Mouse (Mus musculus) liver, embryonic 14 days (tissue): ENCODE results near the gene Wfdc15b. TPM values are rescaled to one million over a fixed set of nuclear protein-coding genes. Genes with fewer than 3 reads are reported as not detected.

Experiments used
- polyA plus RNA-seq: library from polyadenylated mRNA; depleted of rRNA; stranded (reverse); fragments of >200 nt; gene quantifications from 2 replicates; pipeline ENCODE4 v1.2.3, GENCODE M21; 2012; rRNA removed

The Wfdc15b gene
- 0.12 TPM in 1 of 2 replicates, not detected in the other for polyA plus RNA-seq

GRCm38 (mm10) chr2:164221522-164221921 lies at the start of gene Wfdc15b:
TSS of gene Wfdc15b (minus strand) at chr2:164221660.

GRCm38 (mm10) chr2:164256540-164256939 lies 35.1 kb upstream of the Wfdc15b start, which contains the start of gene Svs3b:
TSS of gene Svs3b (minus strand) at chr2:164256640.

GRCm38 (mm10) chr2:164238366-164238765 lies 16.9 kb upstream of the Wfdc15b start, which contains the start of gene Svs2:
TSS of gene Svs2 (minus strand) at chr2:164238466.

DNA sequence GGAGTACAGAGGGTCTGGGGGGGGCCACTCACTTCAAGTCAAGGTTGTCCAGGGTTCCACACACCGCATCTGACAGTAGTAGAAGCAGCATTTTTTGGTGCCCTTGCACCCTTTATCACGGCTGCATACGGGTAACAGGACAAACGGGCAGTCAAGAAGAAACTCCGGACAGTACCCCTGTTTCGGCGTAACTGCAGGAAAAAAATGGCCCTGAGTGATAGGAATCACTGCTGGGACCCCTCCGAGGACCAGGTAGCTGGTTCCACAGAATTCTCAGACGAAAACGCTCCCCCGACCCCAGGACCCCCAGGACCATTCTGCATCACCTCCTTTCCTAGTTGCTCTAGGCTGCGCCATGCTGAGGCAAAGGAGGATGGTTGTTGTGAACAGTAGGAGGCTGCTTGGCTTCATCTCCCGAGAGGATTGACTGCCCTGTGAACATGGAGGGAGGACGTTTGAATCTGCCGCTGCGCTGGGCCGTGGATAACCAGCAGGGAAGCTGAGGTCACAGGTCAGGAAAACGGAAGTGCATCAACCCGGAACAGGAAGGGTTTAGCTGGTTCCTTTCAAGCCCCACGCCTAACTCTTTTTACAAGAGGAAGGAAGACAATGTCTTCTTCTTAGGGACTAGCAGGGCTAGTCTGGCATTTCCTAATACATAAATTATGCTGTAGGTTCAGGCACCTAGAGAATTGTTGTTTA lies 21.7 kb downstream of the Wfdc15b start, which contains the start of gene Wfdc15a:
Gene Wfdc15a (minus strand): TSS at position 505 of the 702 bp plus-strand sequence.

DNA sequence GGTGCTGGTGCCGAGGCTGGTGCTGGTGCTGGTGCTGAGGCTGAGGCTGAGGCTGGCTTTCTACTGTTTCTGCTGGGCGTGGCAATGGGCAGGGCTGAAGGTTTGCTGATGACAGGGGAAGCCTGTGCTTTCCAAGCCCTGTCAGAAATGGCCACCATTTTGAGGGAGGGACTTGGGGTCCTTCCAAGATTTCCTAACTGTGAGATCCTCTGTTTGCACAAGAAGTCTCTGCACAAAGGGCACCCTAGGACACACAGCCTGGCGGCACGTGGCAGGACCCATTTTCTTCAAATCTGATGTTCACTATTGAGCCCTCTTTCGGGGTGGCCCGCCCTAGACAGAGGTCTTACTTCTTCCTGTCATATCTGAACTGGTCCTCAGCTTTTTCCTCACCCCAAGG lies 30.9 kb downstream of the Wfdc15b start, which contains the start of gene Wfdc12:
Gene Wfdc12 (minus strand): TSS at position 33 of the 400 bp plus-strand sequence.

DNA sequence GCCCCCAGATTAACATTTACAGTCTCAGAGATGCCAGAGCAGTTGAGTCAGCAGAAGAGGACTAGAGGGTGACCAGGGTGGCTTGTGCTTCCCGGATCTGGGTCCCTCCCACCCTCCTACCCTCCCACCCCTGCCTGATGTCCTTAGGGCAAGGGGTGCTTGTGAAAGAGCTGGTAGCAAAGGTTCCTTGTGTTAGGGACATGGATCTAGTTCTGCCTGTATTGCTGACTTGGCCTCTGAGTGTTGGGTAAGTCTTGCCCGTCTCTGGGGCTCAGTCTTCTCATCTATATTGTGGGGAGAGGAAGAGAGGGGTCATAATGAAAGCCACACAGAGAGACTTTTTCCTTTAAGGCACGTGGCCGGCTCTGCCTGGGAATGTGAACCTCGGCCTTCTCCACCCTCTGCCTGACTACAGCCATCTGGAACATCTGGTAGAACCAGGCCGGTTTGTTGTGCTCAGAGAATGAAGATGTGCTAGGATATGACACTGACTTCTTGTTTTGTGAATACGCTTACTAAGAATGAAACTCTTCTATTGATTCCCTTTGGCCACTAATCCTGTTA lies 38.7 kb downstream of the Wfdc15b start, which contains the start of gene Wfdc5:
Gene Wfdc5 (minus strand): TSS at position 51 of the 564 bp plus-strand sequence.

GRCm38 (mm10) chr2:164170902-164171301 lies 50.6 kb downstream of the Wfdc15b start, which contains the start of gene Kcns1:
TSS of gene Kcns1 (minus strand) at chr2:164171113.

Other genes starting within 250 kb of the Wfdc15b start
- 31.1 and 37.7 TPM in 2 replicates for gene Ywhab, start 226.7 kb downstream of the Wfdc15b start, polyA plus RNA-seq
- gene Pabpc1l, start 196.2 kb downstream of the Wfdc15b start, polyA plus RNA-seq, result 0.29 and 0.33 TPM in 2 replicates
- gene Stk4, start 151.3 kb downstream of the Wfdc15b start, polyA plus RNA-seq, result 11.5 and 12.1 TPM in 2 replicates
- gene Tomm34, start 150.5 kb downstream of the Wfdc15b start, polyA plus RNA-seq, result 10.0 and 12.8 TPM in 2 replicates
- 0.01 TPM in 1 of 2 replicates, not detected in the other for gene Kcns1, start 50.5 kb downstream of the Wfdc15b start, polyA plus RNA-seq
- not detected in 2 replicates for gene Wfdc5, start 38.9 kb downstream of the Wfdc15b start, polyA plus RNA-seq
- not detected in 2 replicates for gene Wfdc12, start 31.1 kb downstream of the Wfdc15b start, polyA plus RNA-seq
- not detected in 2 replicates for gene Wfdc15a, start 21.5 kb downstream of the Wfdc15b start, polyA plus RNA-seq
- gene Svs2, start 16.8 kb upstream of the Wfdc15b start, polyA plus RNA-seq, result not detected in 2 replicates
- gene Svs3b, start 35.0 kb upstream of the Wfdc15b start, polyA plus RNA-seq, result not detected in 2 replicates
- not detected in 2 replicates for gene Svs4, start 56.8 kb upstream of the Wfdc15b start, polyA plus RNA-seq
- gene Svs3a, start 67.6 kb upstream of the Wfdc15b start, polyA plus RNA-seq, result not detected in 2 replicates
- gene Svs6, start 95.1 kb upstream of the Wfdc15b start, polyA plus RNA-seq, result not detected in 2 replicates
- not detected in 2 replicates for gene Svs5, start 111.1 kb upstream of the Wfdc15b start, polyA plus RNA-seq
- 8.6 and 9.0 TPM in 2 replicates for gene Slpi, start 167.4 kb upstream of the Wfdc15b start, polyA plus RNA-seq
- 0.07 TPM in 1 of 2 replicates, not detected in the other for gene Rbpjl, start 181.5 kb upstream of the Wfdc15b start, polyA plus RNA-seq
- 0.06 and 0.24 TPM in 2 replicates for gene Matn4, start 183.5 kb upstream of the Wfdc15b start, polyA plus RNA-seq
- 10.9 and 13.1 TPM in 2 replicates for gene Sdc4, start 222.2 kb upstream of the Wfdc15b start, polyA plus RNA-seq
- 13.3 and 16.2 TPM in 2 replicates for gene Sys1, start 235.3 kb upstream of the Wfdc15b start, polyA plus RNA-seq
- 0.15 and 0.50 TPM in 2 replicates for gene Gm20458, start 239.3 kb upstream of the Wfdc15b start, polyA plus RNA-seq